Mouse (Mus musculus): ENCODE results near the gene Gm15319.
"Not testable (repeated sequence)": the region's sequence is repeated elsewhere in the genome, so short reads cannot be mapped to it uniquely, and the experiment has no call there.

The Gm15319 gene

DNA sequence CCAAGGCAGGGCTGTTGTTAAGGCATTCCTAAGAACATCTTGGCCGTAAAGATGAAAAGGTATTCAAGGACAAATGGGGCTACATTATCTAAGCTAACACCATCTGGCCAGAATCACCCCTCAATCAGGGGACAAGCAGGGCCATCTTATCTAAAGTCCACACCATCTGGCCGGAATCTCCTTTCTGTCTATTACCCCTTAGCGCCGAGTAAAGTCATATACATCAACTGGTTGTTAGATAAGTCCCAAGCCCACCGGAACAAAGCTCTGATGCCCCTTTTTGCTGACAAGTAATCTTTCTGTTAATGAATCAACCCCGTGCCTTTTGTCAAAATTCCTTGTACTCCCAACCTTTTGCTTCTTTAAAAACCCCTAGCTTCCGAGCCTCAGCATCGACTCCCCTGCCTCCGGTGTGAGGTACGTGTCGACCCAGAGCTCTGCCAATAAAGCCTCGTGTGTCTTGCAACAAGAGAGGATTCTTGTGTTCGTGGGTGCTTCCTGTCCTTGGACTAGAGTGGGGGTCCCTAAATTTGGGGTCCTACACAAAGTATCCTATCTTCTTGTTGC lies 65.0 kb downstream of the Gm15319 start:
- DNase-seq (ENCODE audit: low spot score in 2 of 2): peak in 1 of 2 experiments; percentile 29

DNA sequence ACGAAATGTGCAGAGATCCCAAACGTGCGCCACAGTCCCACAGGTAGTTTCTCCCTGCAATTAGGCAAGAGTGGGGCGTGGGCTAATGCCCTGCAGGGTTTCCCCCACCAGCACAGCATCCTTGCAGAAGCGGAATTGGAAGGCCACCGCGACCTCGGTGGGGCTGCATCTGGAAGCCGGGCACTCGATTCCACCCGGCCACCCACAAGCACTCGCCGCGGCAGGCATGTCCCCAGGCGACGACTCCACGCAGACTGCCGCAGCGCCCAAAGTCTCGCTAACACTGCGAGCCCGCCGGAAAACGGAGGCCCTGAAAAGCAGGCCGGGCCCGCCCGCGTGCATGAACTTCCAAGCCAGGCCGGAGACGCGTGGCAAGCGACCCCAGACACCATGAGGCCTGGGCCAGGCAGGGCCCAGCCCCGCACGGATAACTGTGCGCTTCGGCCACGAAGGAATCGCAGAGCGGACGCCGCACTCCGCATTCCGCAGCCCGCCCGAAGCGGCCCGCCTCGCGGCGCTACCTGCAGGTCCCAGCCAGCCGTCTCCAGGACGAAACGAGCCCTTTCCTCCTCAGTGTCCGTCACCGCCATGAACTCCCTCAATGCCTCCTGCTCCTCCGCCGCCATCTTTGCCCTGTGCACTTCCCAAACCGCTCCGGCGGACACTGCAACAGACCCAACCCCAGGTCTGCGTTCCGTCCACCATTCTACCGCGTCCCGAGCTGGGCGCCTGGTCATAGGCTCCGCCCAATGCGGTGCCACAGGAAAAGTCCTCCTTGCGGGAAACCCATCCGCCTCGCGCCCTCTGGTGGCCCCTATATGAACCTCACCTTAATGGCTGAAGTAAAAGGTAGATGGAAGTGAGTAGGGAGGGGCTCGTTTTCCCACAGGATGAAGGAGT lies 66.0 kb downstream of the Gm15319 start:
- peak; percentile 67 to 79 for DNase-seq (ENCODE audit: low spot score in 2 of 2)

DNA sequence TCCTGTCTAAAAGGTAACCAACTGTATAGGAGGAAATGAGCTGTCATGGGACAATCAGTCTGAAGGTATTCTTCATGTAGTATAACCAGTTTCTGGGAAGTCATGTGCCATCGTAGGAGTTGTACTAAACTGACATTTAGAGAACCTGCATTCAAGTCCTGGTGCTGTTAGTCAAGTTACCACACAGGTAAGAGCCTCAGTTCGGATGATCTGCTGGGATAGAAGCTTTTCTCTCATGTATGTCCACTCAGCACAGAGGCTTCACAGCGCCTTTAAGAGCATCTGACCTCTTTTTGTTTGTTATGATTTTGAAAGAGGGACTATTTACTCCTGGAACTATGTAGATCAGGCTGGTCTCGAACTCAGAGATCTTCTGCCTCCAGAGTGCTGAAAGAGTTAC lies 67.1 kb downstream of the Gm15319 start:
- not testable (repeated sequence) for DNase-seq (ENCODE audit: low spot score in 2 of 2)

DNA sequence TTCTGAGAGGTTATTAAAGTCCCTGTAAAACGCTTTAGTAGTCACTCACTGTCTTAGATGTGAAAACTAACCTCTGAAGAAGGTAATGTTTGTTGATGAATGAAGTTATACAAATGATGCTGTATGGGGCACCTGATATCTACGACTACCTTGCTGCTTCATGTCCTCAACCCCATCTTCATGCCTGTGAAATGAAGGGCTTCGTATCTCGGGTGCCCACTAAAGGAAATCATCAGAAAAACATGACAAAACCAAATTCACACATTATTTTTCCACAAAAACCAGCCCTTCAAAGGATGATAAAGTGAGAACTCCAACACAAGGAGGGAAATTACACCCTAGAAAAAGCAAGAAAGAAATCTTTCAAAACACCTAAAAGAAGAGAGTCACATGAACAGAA lies 68.2 kb downstream of the Gm15319 start:
- peak in 1 of 2 experiments; percentile 29 for DNase-seq (ENCODE audit: low spot score in 2 of 2)

DNA sequence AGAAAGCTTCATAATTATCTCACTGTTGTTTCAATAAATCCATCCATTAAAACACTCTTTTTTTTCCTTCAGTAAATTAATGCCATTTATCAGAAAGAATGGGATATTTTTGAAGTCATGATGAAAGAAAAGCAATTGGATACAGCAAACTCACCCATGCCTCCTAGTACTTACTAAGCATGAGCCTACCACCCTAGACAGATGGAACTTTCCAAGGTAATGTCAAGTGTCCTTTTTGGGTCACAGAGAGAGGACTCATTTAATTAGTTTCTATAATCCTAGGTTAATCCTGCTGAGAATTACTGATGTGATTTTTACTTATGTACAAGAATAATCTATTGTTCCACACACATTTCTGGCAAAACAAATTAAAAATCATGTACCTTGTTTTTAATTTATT lies 69.0 kb downstream of the Gm15319 start:
- DNase-seq (ENCODE audit: low spot score in 2 of 2): peak in 1 of 2 experiments; percentile 25

DNA sequence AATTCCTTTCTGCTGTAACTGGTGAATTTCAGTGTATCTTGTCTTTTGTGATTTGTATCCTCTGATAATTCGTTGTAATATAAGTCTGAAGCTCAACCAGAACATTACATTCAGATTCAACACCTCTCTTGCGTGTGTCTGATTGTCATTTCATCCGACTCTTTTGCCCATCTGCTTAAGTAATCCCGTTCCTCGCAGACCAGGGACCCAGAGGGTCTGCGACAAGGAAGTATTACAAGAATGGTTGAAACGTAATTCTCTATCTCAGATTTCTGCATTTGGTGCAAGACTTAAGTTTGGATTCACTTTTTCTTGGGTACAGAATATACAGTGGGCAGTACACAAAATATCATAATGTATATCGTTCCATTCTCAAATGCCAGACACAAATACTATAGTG lies 73.0 kb downstream of the Gm15319 start:
- not testable (repeated sequence) for DNase-seq (ENCODE audit: low spot score in 2 of 2)

DNA sequence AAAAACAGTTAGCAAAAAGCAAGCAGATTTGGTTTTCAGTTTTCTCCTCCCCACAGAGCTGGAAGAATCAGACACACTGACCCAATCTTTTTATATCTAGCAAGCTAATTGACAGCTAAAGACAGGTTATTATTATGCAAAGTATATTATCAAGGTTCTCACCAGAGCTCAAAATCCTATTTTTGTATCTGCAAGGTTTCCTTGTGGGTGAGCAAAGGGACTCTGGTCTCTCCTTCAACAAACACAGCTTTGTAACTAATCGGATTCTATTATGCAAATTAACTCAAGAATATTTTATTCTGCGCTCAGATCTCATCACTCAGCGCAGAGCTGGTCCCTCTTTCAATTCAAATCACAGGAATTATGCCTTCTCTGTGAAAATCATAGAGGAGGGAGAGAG lies 74.1 kb downstream of the Gm15319 start:
- not testable (repeated sequence) for DNase-seq (ENCODE audit: low spot score in 2 of 2)

DNA sequence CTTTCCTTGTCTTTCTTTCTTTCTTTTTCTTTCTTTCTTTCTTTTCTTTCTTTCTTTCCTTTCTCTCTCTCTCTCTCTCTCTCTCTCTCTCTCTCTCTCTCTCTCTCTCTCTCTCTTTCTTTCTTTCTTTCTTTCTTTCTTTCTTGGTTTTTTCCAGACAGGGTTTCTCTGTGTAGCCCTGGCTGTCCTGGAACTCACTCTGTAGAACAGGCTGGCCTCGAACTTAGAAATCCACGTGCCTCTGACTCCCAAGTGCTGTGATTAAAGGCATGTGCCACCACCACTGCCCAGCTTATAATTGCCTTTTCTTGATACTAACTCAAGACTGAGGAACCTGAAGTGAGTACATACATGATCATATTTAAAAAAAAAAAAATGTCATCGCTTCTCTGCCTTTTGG lies 75.3 kb downstream of the Gm15319 start:
- DNase-seq (ENCODE audit: low spot score in 2 of 2): not testable (repeated sequence)
